ENCODE assay signal across 9 mouse cellular contexts in the genomic region with DNA sequence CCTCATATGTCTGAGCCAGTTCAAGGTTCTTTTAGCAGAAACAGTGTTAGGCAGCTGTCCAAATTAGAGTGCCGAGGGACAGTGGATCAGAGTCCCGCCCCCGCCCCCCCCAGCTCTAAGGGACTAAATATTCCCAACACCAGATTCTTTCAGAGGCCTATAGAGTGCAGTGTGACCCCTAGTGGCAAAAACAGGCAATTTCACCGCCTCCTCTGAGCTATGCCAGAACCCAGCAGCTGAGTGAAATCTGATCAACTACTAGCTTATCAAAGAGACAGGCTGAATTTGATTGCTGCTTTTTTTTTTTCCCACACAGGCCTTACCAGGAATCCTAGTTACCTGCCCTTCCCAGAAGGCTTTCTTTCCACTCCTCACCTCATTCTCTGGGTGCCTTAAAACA. TPM values are rescaled to one million over a fixed set of nuclear protein-coding genes. Genes with fewer than 3 reads are reported as not detected.
DNase-seq lines count a peak whose midpoint lies in the region; ATAC-seq and TF ChIP-seq lines count a peak whose summit lies in the region.
"Had no signal": no experiment of that assay in that cellular context is flagged by ENCODE, and none has a peak within 500 bp of the region (broad histone marks: within the 10 kb centered on the region; RNA-seq: fewer than 3 reads in every experiment).

No protein-coding gene starts in this region.

- H3K4me1 ChIP-seq in kidney, adult 2 months (ENCODE audit: control insufficient read depth, insufficient read depth, low read length), result no peaks in the 10 kb centered on the region
- no peaks in the 10 kb centered on the region for H3K4me1 ChIP-seq in kidney, embryonic 16.5 days (ENCODE audit: insufficient read depth, low read length)
- H3K4me1 ChIP-seq: lung, embryonic 15.5 days had no signal

- no peak overlapping the region for H3K9ac ChIP-seq in kidney, embryonic 16.5 days (replicated peaks; ENCODE audit: low read length)
- H3K9ac ChIP-seq: lung, embryonic 15.5 days had no signal

- TF ChIP-seq CTCF in kidney, adult 2 months (conservative IDR thresholded peaks at IDR 0.05; ENCODE audit: insufficient read depth, insufficient read length, low read depth, low read length), result peak; percentile 53
- TF ChIP-seq CTCF in gastrocnemius, adult 2 months (IDR thresholded peaks at IDR 0.05), result peak; percentile 67

- no peak for ATAC-seq in kidney, embryonic 16.5 days (ENCODE audit: low FRiP score, low TSS enrichment)
- ATAC-seq in neutrophil, adult 5-6 weeks (ENCODE audit: extremely low read depth, insufficient number of reproducible peaks, low FRiP score, poor library complexity, severe bottlenecking), result 0 out of 2 replicates have a peak, but pooled peaks have one; percentile 39
- no peak for ATAC-seq in monocyte, adult 5-6 weeks (replicated peaks; ENCODE audit: insufficient number of reproducible peaks, low FRiP score, low TSS enrichment, poor library complexity, severe bottlenecking)

- H3K36me3 ChIP-seq in kidney, adult 2 months (ENCODE audit: control insufficient read depth, insufficient read depth, low read length), result no peaks in the 10 kb centered on the region
- no peaks in the 10 kb centered on the region for H3K36me3 ChIP-seq in kidney, embryonic 16.5 days (ENCODE audit: insufficient read depth, low read length)
- H3K36me3 ChIP-seq: lung, embryonic 15.5 days had no signal

- TF ChIP-seq POLR2A in kidney, adult 2 months (IDR thresholded peaks at IDR 0.05; ENCODE audit: low read depth, low read length), result no peak

- intact Hi-C loops in gastrocnemius, adult 2 months (cut with DNase I), result loop anchor here (5.0 to 10.0 kb wide), 2 partner anchors 119 to 281 kb away; no protein-coding TSS in a partner anchor

- no peak overlapping the region for H3K4me3 ChIP-seq in kidney, adult 2 months (ENCODE audit: insufficient read depth, low read depth, low read length)
- H3K4me3 ChIP-seq in kidney, embryonic 16.5 days (ENCODE audit: low read length), result no peak overlapping the region
- no peak overlapping the region for H3K4me3 ChIP-seq in gastrocnemius, adult 2 months
- H3K4me3 ChIP-seq: lung, embryonic 15.5 days had no signal

- no peak overlapping the region for H3K4me2 ChIP-seq in kidney, embryonic 16.5 days (replicated peaks; ENCODE audit: low read depth, low read length)
- H3K4me2 ChIP-seq: lung, embryonic 15.5 days had no signal

- H3K27me3 ChIP-seq in kidney, adult 2 months (replicated peaks; ENCODE audit: control insufficient read depth, insufficient read depth, low read length), result no peaks in the 10 kb centered on the region
- no peaks in the 10 kb centered on the region for H3K27me3 ChIP-seq in kidney, embryonic 16.5 days (ENCODE audit: insufficient read depth, low read length)
- H3K27me3 ChIP-seq: lung, embryonic 15.5 days had no signal

- no peaks in the 10 kb centered on the region for H3K9me3 ChIP-seq in kidney, embryonic 16.5 days (ENCODE audit: low read length)
- H3K9me3 ChIP-seq: lung, embryonic 15.5 days had no signal

- no peak overlapping the region for H3K27ac ChIP-seq in kidney, adult 2 months (ENCODE audit: insufficient read depth, low read depth, low read length)
- H3K27ac ChIP-seq in kidney, embryonic 16.5 days (ENCODE audit: low read length), result no peak overlapping the region
- peak overlapping the region; percentile 48; the same call in 1 of the 2 replicates for H3K27ac ChIP-seq in gastrocnemius, adult 2 months
- H3K27ac ChIP-seq: lung, embryonic 15.5 days had no signal

- 0% methylated on average over 4 of the region's 4 CpGs for WGBS in kidney, adult 2 months
- 12% methylated on average over 4 of the region's 4 CpGs for WGBS in kidney, embryonic 16.5 days

- peak; percentile 51 for DNase-seq in kidney, adult 2 months
- peak; percentile 55 for DNase-seq in MN1 (ENCODE audit: low spot score)
- peak; percentile 66 for DNase-seq in cerebellum, adult 18-20 months
- peak; percentile 56 for DNase-seq in gastrocnemius, adult 2 months
- DNase-seq in layer of hippocampus, postnatal 36 days, result peak; percentile 49 to 59

RNA-seq across cellular contexts. Expression of a gene that starts 4.4 kb away (rescaled TPM):
- polyA plus RNA-seq in kidney, adult 2 months (2012; rRNA removed), result 7.8 and 9.9 TPM in 2 replicates
- polyA plus RNA-seq in kidney, embryonic 16.5 days (2015; fragmentation: Nextera tagmentation; extraction: Ambion mirVana), result 13.6 and 17.1 TPM in 2 replicates
- 1 to 10 TPM; 7.3 to 7.5 TPM for total RNA-seq in gastrocnemius, adult 2 months (2021)
- 10 to 100 TPM; 90.7 to 95.4 TPM for total RNA-seq in layer of hippocampus, postnatal 36 days (2021)
- 6.1 and 8.1 TPM in 2 replicates for total RNA-seq in neutrophil, adult 5-6 weeks (2017)
- 2.9 to 7.2 TPM (median 3.8 TPM) in 3 replicates for total RNA-seq in monocyte, adult 5-6 weeks (2017)

RNA-seq across cellular contexts. Expression of a gene that starts 14.7 kb away (rescaled TPM):
- 8.6 and 11.0 TPM in 2 replicates for polyA plus RNA-seq in kidney, adult 2 months (2012; rRNA removed)
- 6.7 and 8.2 TPM in 2 replicates for polyA plus RNA-seq in kidney, embryonic 16.5 days (2015; fragmentation: Nextera tagmentation; extraction: Ambion mirVana)
- total RNA-seq in gastrocnemius, adult 2 months (2021), result 1 to 10 TPM; 3.1 to 4.8 TPM
- 10 to 100 TPM; 15.0 to 22.8 TPM for total RNA-seq in layer of hippocampus, postnatal 36 days (2021)
- total RNA-seq in neutrophil, adult 5-6 weeks (2017), result 64.4 and 66.2 TPM in 2 replicates
- total RNA-seq in monocyte, adult 5-6 weeks (2017), result 12.6 to 15.5 TPM (median 14.7 TPM) in 3 replicates

RNA-seq across cellular contexts. Expression of a gene that starts 15.8 kb away (rescaled TPM):
- polyA plus RNA-seq in kidney, adult 2 months (2012; rRNA removed), result 24.7 and 32.7 TPM in 2 replicates
- polyA plus RNA-seq in kidney, embryonic 16.5 days (2015; fragmentation: Nextera tagmentation; extraction: Ambion mirVana), result 58.0 and 58.7 TPM in 2 replicates
- total RNA-seq in gastrocnemius, adult 2 months (2021), result 10 to 100 TPM; 27.5 to 33.1 TPM
- 10 to 100 TPM; 11.5 to 12.2 TPM for total RNA-seq in layer of hippocampus, postnatal 36 days (2021)
- total RNA-seq in neutrophil, adult 5-6 weeks (2017), result 22.8 and 24.4 TPM in 2 replicates
- 23.6 to 31.9 TPM (median 26.4 TPM) in 3 replicates for total RNA-seq in monocyte, adult 5-6 weeks (2017)

RNA-seq across cellular contexts. Expression of a gene that starts 25.3 kb away (rescaled TPM):
- 0.16 and 0.69 TPM in 2 replicates for polyA plus RNA-seq in kidney, adult 2 months (2012; rRNA removed)
- 0.27 and 0.51 TPM in 2 replicates for polyA plus RNA-seq in kidney, embryonic 16.5 days (2015; fragmentation: Nextera tagmentation; extraction: Ambion mirVana)
- total RNA-seq in gastrocnemius, adult 2 months (2021), result under 1 TPM in 1 of 2 experiments, not detected in 1; 0.06 TPM
- total RNA-seq in layer of hippocampus, postnatal 36 days (2021), result 100 to 1,000 TPM; 444 to 469 TPM
- total RNA-seq in neutrophil, adult 5-6 weeks (2017), result 0.61 and 0.93 TPM in 2 replicates
- 0.19 TPM in 1 of 3 replicates, not detected in the others for total RNA-seq in monocyte, adult 5-6 weeks (2017)

Comparison
In these comparisons a context has a peak if more than half of its experiments do, and no peak if none do; other contexts are left out.
1. RNA of a gene that starts 4.4 kb away (total RNA-seq): 90.7 to 95.4 TPM in layer of hippocampus, postnatal 36 days; 6.1 to 8.1 TPM in neutrophil, adult 5-6 weeks, 7.3 to 7.5 TPM in gastrocnemius, adult 2 months and 2.9 to 7.2 TPM in monocyte, adult 5-6 weeks; every median in the first group is over 10 times any median in the second.
2. Peak in every context shown above with its lines, with median percentiles within 50 percentile points of each other: DNase-seq.